Comparison of ENCODE assay signal across 17 mouse cellular contexts in the genomic region with DNA sequence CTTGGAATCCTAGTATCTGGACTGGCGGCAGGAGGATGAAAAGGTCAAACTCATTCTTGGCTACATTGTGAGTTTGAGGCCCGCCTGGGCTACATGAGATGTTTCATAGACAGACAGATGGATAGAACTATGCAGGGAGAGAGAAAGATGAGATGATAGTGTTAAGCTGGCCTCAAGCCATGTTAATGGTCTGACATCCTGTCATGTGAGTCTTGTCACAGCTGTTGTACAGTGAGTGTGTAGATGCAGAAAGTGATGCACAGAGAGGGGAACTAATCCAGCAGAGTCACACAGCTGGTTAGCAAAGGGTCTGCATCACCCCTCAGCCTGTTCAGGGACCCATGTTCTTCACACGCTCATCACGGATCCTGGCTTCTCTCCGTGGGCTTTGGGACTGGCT. TPM values are rescaled to one million over a fixed set of nuclear protein-coding genes. Genes with fewer than 3 reads are reported as not detected.
"Had no signal": no experiment of that assay in that cellular context is flagged by ENCODE, and none has a peak within 500 bp of the region (broad histone marks: within the 10 kb centered on the region; RNA-seq: fewer than 3 reads in every experiment).

No protein-coding gene starts in this region.

- H3K4me3 ChIP-seq: limb, embryonic 15.5 days; liver, embryonic 13.5 days; midbrain, embryonic 10.5 days; myocyte; neural tube, embryonic 12.5 days had no signal

- ATAC-seq: hindbrain, postnatal 0 days; intestine, embryonic 16.5 days; liver, postnatal 0 days had no signal

- H3K9ac ChIP-seq: limb, embryonic 15.5 days; liver, embryonic 13.5 days; liver, postnatal 0 days; neural tube, embryonic 12.5 days had no signal

- DNase-seq: kidney, adult 8-10 months; kidney, postnatal 25 days; layer of hippocampus, adult 9-11 months; left cerebral cortex, postnatal 4 days; liver, embryonic 13.5 days; liver, postnatal 0 days; lung, postnatal 10 days; midbrain, embryonic 14.5 days; right cerebral cortex, postnatal 14 days; thymus, adult 18-20 months; thymus, postnatal 25 days had no signal

- H3K9me3 ChIP-seq: limb, embryonic 15.5 days; liver, embryonic 13.5 days; midbrain, embryonic 10.5 days; neural tube, embryonic 12.5 days had no signal

- H3K4me1 ChIP-seq: liver, embryonic 13.5 days; neural tube, embryonic 12.5 days had no signal

- H3K27me3 ChIP-seq: limb, embryonic 15.5 days; liver, embryonic 13.5 days; neural tube, embryonic 12.5 days had no signal

- H3K4me2 ChIP-seq: limb, embryonic 15.5 days; liver, embryonic 13.5 days; neural tube, embryonic 12.5 days had no signal

- H3K27ac ChIP-seq: hindbrain, postnatal 0 days; limb, embryonic 15.5 days; liver, embryonic 13.5 days; midbrain, embryonic 10.5 days; neural tube, embryonic 12.5 days had no signal

- H3K36me3 ChIP-seq: limb, embryonic 15.5 days; liver, embryonic 13.5 days; neural tube, embryonic 12.5 days had no signal

RNA-seq across cellular contexts. Expression of a gene that starts 19.2 kb away (rescaled TPM):
- polyA plus RNA-seq: myocyte had no signal
